ENCODE assay signal across 9 mouse cellular contexts in the genomic region with DNA sequence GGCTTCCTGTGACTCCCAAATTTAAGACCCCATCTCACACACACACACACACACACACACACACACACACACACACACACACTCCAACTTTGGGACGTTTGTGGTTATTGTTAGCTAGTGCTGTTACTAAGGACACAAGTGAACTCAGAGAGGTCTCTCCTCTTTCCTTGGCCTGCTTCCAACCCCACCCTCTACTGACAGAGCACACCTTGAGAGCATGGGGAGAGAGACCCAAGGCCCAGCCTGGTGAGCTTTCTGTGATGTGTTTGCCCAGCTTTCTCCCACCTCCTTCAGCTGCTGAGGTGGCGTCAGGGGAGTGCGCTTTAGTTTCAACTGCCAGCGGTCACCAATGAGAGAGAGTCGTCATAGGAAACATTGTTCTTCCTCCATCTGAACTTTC. TPM values are rescaled to one million over a fixed set of nuclear protein-coding genes. Genes with fewer than 3 reads are reported as not detected.
DNase-seq lines count a peak whose midpoint lies in the region; ATAC-seq lines count a peak whose summit lies in the region.
"Had no signal": no experiment of that assay in that cellular context is flagged by ENCODE, and none has a peak within 500 bp of the region (broad histone marks: within the 10 kb centered on the region; RNA-seq: fewer than 3 reads in every experiment).

No protein-coding gene starts in this region.

- 46% methylated on average over 5 of the region's 5 CpGs for WGBS in heart, embryonic 14.5 days
- WGBS in embryonic facial prominence, embryonic 12.5 days, result 59% methylated on average over 5 of the region's 5 CpGs
- 54% methylated on average over 5 of the region's 5 CpGs for WGBS in intestine, embryonic 14.5 days

- no peaks in the 10 kb centered on the region for H3K9me3 ChIP-seq in heart, embryonic 14.5 days (ENCODE audit: control insufficient read depth, low read length)
- H3K9me3 ChIP-seq in embryonic facial prominence, embryonic 12.5 days, result no peaks in the 10 kb centered on the region
- H3K9me3 ChIP-seq in intestine, embryonic 14.5 days (ENCODE audit: control insufficient read depth, low read length), result no peaks in the 10 kb centered on the region

- H3K36me3 ChIP-seq in heart, embryonic 14.5 days (ENCODE audit: control insufficient read depth, insufficient read depth, low read length), result no peaks in the 10 kb centered on the region
- H3K36me3 ChIP-seq in embryonic facial prominence, embryonic 12.5 days, result no peaks in the 10 kb centered on the region
- no peaks in the 10 kb centered on the region for H3K36me3 ChIP-seq in intestine, embryonic 14.5 days (ENCODE audit: control insufficient read depth, insufficient read depth, low read length)

- intact Hi-C loops in left cerebral cortex, postnatal 25 days (cut with DNase I), result no loop called here

- H3K4me1 ChIP-seq in heart, embryonic 14.5 days (ENCODE audit: control insufficient read depth in 2 of 2, insufficient read depth in 2 of 2, low read length in 2 of 2), result peaks cover 44 to 67% of the 10 kb centered on the region in 2 experiments
- peaks cover 37% of the 10 kb centered on the region for H3K4me1 ChIP-seq in embryonic facial prominence, embryonic 12.5 days
- H3K4me1 ChIP-seq in intestine, embryonic 14.5 days (replicated peaks; ENCODE audit: control insufficient read depth, insufficient read depth, low read length), result peaks cover 45% of the 10 kb centered on the region

- peak overlapping the region; percentile 79 to 97; a peak in 3 of 4 replicates for H3K27ac ChIP-seq in heart, embryonic 14.5 days (replicated peaks in 1 of 2; ENCODE audit: control insufficient read depth in 1 of 2, insufficient read depth in 1 of 2, low read depth in 2 of 2, low read length in 2 of 2)
- no peak overlapping the region for H3K27ac ChIP-seq in embryonic facial prominence, embryonic 12.5 days
- no peak overlapping the region for H3K27ac ChIP-seq in intestine, embryonic 14.5 days (ENCODE audit: low read depth)

- H3K9ac ChIP-seq in heart, embryonic 14.5 days (ENCODE audit: low read length), result peak overlapping the region; percentile 78
- peak overlapping the region; percentile 83; the same call in 1 of the 2 replicates for H3K9ac ChIP-seq in embryonic facial prominence, embryonic 12.5 days
- no peak overlapping the region for H3K9ac ChIP-seq in intestine, embryonic 14.5 days (ENCODE audit: low read length)

- DNase-seq in heart, adult 8-10 months (ENCODE audit: low spot score), result no peak
- DNase-seq in intestine, embryonic 14.5 days (ENCODE audit: low spot score), result no peak
- DNase-seq in lung, postnatal 14 days, result peak; percentile 56
- no peak for DNase-seq in layer of hippocampus, adult 9-11 months
- DNase-seq in left cerebral cortex, postnatal 25 days (ENCODE audit: low spot score in 2 of 2), result no peak
- DNase-seq in cerebellum, adult 11-12 months, result no peak
- DNase-seq: cerebellum, postnatal 10 days had no signal

- no peaks in the 10 kb centered on the region; the same call in 1 of the 2 replicates for H3K27me3 ChIP-seq in heart, embryonic 14.5 days (ENCODE audit: control insufficient read depth, insufficient read depth, low read length)
- H3K27me3 ChIP-seq in embryonic facial prominence, embryonic 12.5 days, result peaks cover 58% of the 10 kb centered on the region
- H3K27me3 ChIP-seq in intestine, embryonic 14.5 days (replicated peaks; ENCODE audit: control insufficient read depth, insufficient read depth, low read length), result no peaks in the 10 kb centered on the region

- no peak for ATAC-seq in heart, embryonic 14.5 days (ENCODE audit: insufficient number of reproducible peaks, insufficient read depth, low FRiP score, low read depth)
- ATAC-seq in embryonic facial prominence, embryonic 12.5 days (ENCODE audit: insufficient number of reproducible peaks, insufficient read depth, low FRiP score, low TSS enrichment), result no peak
- ATAC-seq in intestine, embryonic 14.5 days (replicated peaks; ENCODE audit: low FRiP score, low TSS enrichment, low read depth), result no peak

- H3K4me2 ChIP-seq in heart, embryonic 14.5 days (ENCODE audit: low read length), result peak overlapping the region; percentile 71
- peak overlapping the region; percentile 98 for H3K4me2 ChIP-seq in embryonic facial prominence, embryonic 12.5 days (replicated peaks)
- peak overlapping the region; percentile 95 for H3K4me2 ChIP-seq in intestine, embryonic 14.5 days (ENCODE audit: low read length)

- peak overlapping the region; percentile 67 to 69 for H3K4me3 ChIP-seq in heart, embryonic 14.5 days (ENCODE audit: control insufficient read depth in 1 of 2, insufficient read depth in 1 of 2, low read depth in 1 of 2, low read length in 2 of 2)
- H3K4me3 ChIP-seq in embryonic facial prominence, embryonic 12.5 days, result 0 out of 2 replicates have a peak overlapping the region, but pooled peaks have one; percentile 54
- peak overlapping the region; percentile 52; the same call in 1 of the 2 replicates for H3K4me3 ChIP-seq in intestine, embryonic 14.5 days (ENCODE audit: low read depth, low read length)

RNA-seq across cellular contexts. Expression of a gene that starts 25.3 kb away (rescaled TPM):
- 46.6 and 49.8 TPM in 2 replicates for polyA plus RNA-seq in heart, embryonic 14.5 days (2014; fragmentation: Nextera tagmentation; extraction: Ambion mirVana)
- 10 to 100 TPM; 41.4 to 47.5 (median 46.5) TPM for total RNA-seq in heart, adult 8-10 months (2022)
- polyA plus RNA-seq in embryonic facial prominence, embryonic 12.5 days (2016; fragmentation: Nextera tagmentation; extraction: Ambion mirVana), result 61.0 and 73.7 TPM in 2 replicates
- polyA plus RNA-seq in intestine, embryonic 14.5 days (2014; fragmentation: Nextera tagmentation; extraction: Ambion mirVana), result 43.3 and 47.8 TPM in 2 replicates
- 100 to 1,000 TPM; 143 to 154 TPM for total RNA-seq in left cerebral cortex, postnatal 25 days (2021)

Comparison
In these comparisons a context has a peak if more than half of its experiments do, and no peak if none do; other contexts are left out.
1. H3K27ac ChIP-seq: peak in heart, embryonic 14.5 days (2 of 2); none in embryonic facial prominence, embryonic 12.5 days (single experiment) and intestine, embryonic 14.5 days (single experiment).
2. Peak in every context shown above with its lines, with median percentiles within 50 percentile points of each other: H3K4me2 ChIP-seq and H3K4me3 ChIP-seq.